Mouse (Mus musculus) lung, embryonic 16.5 days (tissue): ENCODE results near the gene Stip1. TPM values are rescaled to one million over a fixed set of nuclear protein-coding genes. Genes with fewer than 3 reads are reported as not detected.
A peak's percentile ranks its signal among the peaks of the same experiment; 100 is the strongest.

Experiments used
- ATAC-seq: fragments of 200-750 bp; cut with Nextera tagmentation; 2 replicates; pipeline ENCODE4 v1.8.0; 2017; ENCODE audit warnings: low read depth, mild to moderate bottlenecking, moderate library complexity
- H3K27ac ChIP-seq: fragments of 300-500 bp; sonication (generic); 2 replicates; pipeline ENCODE4 v1.5.1; 2014; ENCODE audit warnings: mild to moderate bottlenecking, control low read depth, low read length
- H3K27me3 ChIP-seq: fragments of 300-500 bp; sonication (generic); 2 replicates; pipeline ENCODE4 v1.6.1; 2014; ENCODE audit warnings: low read depth, low read length, mixed read lengths; ENCODE audit not compliant: control insufficient read depth, insufficient read depth
- H3K36me3 ChIP-seq: fragments of 300-500 bp; sonication (generic); 2 replicates; pipeline ENCODE4 v1.6.1; 2014; ENCODE audit warnings: low read length; ENCODE audit not compliant: control insufficient read depth, insufficient read depth
- H3K4me1 ChIP-seq: fragments of 300-500 bp; sonication (generic); replicated peaks from 2 replicates; pipeline ENCODE4 v1.6.1; 2014; ENCODE audit warnings: low read length, mixed read lengths; ENCODE audit not compliant: control insufficient read depth, insufficient read depth
- H3K4me2 ChIP-seq: fragments of 300-500 bp; sonication (generic); 2 replicates; pipeline ENCODE4 v1.6.1; 2014; ENCODE audit warnings: low read depth, low read length, control low read depth
- H3K4me3 ChIP-seq: fragments of 300-500 bp; sonication (generic); 2 replicates; pipeline ENCODE4 v1.5.1; 2014; ENCODE audit warnings: mild to moderate bottlenecking, low read length, control low read depth
- H3K9ac ChIP-seq: fragments of 300-500 bp; sonication (generic); 2 replicates; pipeline ENCODE4 v1.6.1; 2014; ENCODE audit warnings: low read length, control low read depth
- H3K9me3 ChIP-seq: fragments of 300-500 bp; sonication (generic); 2 replicates; pipeline ENCODE4 v1.6.1; 2016; ENCODE audit warnings: low read length; ENCODE audit not compliant: control insufficient read depth
- WGBS: fragments of 180-500 bp; shearing (Covaris S2); extraction: QIAGEN DNeasy Blood & Tissue Kit; methylation state at CpG from one replicate; pipeline ENCODE4 v1.1.7; 2014; 5-methylcytosine and 5-hydroxymethylcytosine counted together
- polyA plus RNA-seq: library from polyadenylated mRNA; unstranded; fragments of >200 nt; fragmentation: Nextera tagmentation; extraction: Ambion mirVana; gene quantifications from 2 replicates; pipeline ENCODE4 v1.2.1, GENCODE M21; 2015

Gene Stip1
- polyA plus RNA-seq, 1 experiment from 2014 or later: 243 TPM

GRCm38 (mm10) chr19:7073997-7074781, 34.4 kb upstream of the Stip1 start:
- Histone ChIP-seq H3K9me3 (no peaks in the 10 kb centered on the region), H3K27me3 (no peaks in the 10 kb centered on the region), H3K4me3 (no peak overlapping the region), H3K36me3 (no peaks in the 10 kb centered on the region), H3K27ac (no peak overlapping the region), H3K4me1 (peaks cover 12% of the 10 kb centered on the region), H3K4me2 (no peak overlapping the region), H3K9ac (no peak overlapping the region)
- ATAC-seq: no peak
- WGBS: 54% methylated on average over 12 of the region's 12 CpGs

GRCm38 (mm10) chr19:7072221-7072620, 32.5 kb upstream of the Stip1 start:
- no peaks in the 10 kb centered on the region; the same call in 1 of the 2 replicates for H3K27me3 ChIP-seq
- H3K9me3 ChIP-seq: no peaks in the 10 kb centered on the region
- WGBS: 51% methylated on average over 6 of the region's 6 CpGs
- no peaks in the 10 kb centered on the region for H3K36me3 ChIP-seq
- no peak for ATAC-seq
- H3K9ac ChIP-seq: no peak overlapping the region
- H3K4me2 ChIP-seq: no peak overlapping the region
- peaks cover 19% of the 10 kb centered on the region for H3K4me1 ChIP-seq
- H3K27ac ChIP-seq: no peak overlapping the region
- no peak overlapping the region for H3K4me3 ChIP-seq

- H3K27me3 ChIP-seq: no peaks in the 10 kb centered on the region; the same call in 1 of the 2 replicates
These were observed 31.0 kb upstream of the Stip1 start for GRCm38 (mm10) chr19:7070775-7071174.

DNA sequence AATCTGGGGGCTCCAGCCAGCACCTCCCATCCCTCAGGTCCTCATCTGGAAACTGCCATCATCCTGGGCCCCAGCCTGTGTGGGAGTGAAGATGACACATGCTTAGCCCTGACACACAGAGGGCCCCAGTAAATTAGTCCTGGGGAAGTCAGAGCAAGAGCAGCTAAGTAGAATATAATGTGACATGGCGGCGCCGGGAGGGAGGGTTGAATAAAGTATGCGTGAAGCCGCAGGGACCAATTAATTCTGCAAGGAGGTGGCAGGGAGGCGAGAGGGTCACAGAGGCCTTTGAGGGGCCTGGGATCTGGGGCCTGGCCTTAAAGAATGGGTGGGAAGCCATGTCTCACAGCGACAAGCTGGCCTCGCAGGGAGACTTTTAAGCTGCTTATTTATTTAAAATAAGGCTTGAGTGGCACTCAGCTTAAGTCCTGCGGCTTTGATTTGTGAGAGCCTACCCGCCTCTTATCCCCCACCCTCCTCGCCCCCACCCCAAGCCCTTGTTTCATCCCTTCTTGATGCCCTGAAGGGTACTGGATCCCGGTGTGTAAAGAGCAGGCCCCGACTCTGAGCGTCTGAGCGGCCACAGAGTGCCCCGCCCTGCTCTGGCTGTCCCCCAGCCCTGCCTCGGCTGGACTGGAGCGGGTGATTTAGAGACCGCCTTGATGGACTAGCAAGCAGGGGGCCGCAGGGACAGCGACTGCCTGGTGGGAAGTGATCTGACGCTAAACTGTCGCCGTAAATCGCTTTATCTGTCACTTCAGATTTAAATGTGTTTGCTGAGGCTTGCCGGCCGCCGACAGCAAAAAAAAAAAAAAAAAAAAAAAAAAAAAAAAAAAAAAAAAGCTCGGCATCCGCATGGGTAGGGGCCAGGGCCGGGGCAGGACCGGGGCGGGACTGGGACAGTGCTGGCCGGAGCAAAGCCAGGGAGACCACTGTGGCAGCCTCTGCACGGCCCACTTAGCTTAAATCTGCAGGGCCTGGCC, 30.3 kb upstream of the Stip1 start:
- Histone ChIP-seq H3K4me1 (peaks cover 30% of the 10 kb centered on the region), H3K4me2 (peak overlapping the region; percentile 47), H3K36me3 (no peaks in the 10 kb centered on the region), H3K9me3 (no peaks in the 10 kb centered on the region), H3K4me3 (peak overlapping the region; percentile 25), H3K9ac (peak overlapping the region; percentile 16), H3K27me3 (no peaks in the 10 kb centered on the region; the same call in 1 of the 2 replicates), H3K27ac (peak overlapping the region; percentile 50)
- ATAC-seq: peak; percentile 86
- 8% methylated on average over 32 of the region's 35 CpGs for WGBS

More at GRCm38 (mm10) chr19:7070775-7071174, 31.0 kb upstream of the Stip1 start:
- no peak for ATAC-seq
- WGBS: 23% methylated on average over 4 of the region's 4 CpGs
- Histone ChIP-seq H3K4me2 (peak overlapping the region; percentile 47; the same call in 1 of the 2 replicates), H3K36me3 (no peaks in the 10 kb centered on the region), H3K27ac (0 out of 2 replicates have a peak overlapping the region, but pooled peaks have one; percentile 27), H3K4me3 (no peak overlapping the region), H3K4me1 (peaks cover 30% of the 10 kb centered on the region), H3K9me3 (no peaks in the 10 kb centered on the region), H3K9ac (peak overlapping the region; percentile 16)

DNA sequence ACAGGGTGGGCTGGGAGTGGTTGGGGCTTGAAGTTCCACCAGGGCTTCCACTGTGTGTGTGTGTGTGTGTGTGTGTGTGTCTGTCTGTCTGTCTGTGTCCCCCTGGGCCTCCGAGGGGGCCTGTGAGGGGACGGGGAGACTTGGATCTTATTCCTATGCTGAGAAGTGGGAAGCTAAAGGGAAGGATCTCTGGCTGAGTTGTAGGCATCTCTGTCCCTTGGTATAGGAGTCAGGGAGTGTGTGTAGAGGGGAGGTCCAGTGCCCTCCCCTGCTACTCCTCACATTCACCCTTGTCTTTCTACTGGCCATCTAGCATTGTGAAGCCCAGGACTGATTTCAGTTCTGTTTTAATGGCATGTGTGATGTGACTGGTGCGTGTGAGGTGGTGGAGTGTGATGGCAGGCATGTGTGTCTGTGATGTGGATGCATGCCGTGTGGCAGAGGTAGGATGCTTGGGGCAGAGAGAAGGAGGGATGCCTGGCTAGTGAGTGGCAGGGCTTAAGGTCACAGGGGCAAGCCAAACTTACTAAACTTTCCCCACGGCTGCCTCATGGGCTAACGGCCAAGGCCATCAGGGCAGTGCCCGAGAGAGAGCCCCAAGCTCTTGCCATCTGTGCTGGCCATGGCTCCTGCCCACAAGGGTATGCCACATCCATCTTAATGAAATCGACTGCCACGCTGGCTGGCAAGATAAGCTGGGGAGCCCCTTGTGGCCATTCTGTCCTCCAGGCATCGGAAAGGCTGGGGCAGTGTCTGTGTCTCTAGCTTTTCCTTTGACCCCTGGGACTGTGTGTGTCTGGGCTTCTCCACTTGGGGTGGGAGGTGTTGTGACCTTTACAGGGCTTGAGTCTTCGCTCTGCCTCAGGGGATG, 29.1 kb upstream of the Stip1 start:
- 52% methylated on average over 11 of the region's 11 CpGs for WGBS
- no peak overlapping the region for H3K4me3 ChIP-seq
- H3K4me1 ChIP-seq: peaks cover 30% of the 10 kb centered on the region
- H3K9me3 ChIP-seq: no peaks in the 10 kb centered on the region
- H3K27ac ChIP-seq: no peak overlapping the region
- no peaks in the 10 kb centered on the region for H3K36me3 ChIP-seq
- ATAC-seq: no peak
- H3K9ac ChIP-seq: no peak overlapping the region
- H3K4me2 ChIP-seq: no peak overlapping the region
- no peaks in the 10 kb centered on the region; the same call in 1 of the 2 replicates for H3K27me3 ChIP-seq

DNA sequence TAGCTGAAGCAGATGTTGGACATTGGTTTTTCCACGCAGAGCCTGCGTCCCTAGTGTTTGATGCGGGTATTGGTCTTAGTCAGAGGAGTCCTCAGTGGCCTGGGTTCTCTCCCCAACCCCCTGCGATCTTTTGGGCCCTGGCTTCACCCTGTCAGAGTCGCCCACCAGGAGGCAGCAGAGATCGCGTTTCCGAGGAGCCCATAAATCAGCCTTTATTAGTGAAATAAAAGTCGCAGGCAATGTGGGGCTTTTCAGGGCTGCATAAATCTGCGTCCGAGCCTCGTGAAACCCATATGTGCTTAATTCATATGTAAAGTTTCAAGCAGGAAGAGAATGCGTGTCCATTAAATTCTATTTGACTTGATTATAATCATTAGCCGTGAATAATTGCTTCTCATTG, 28.4 kb upstream of the Stip1 start:
- Histone ChIP-seq H3K27ac (no peak overlapping the region), H3K4me2 (no peak overlapping the region), H3K9me3 (no peaks in the 10 kb centered on the region), H3K4me1 (peaks cover 30% of the 10 kb centered on the region), H3K9ac (no peak overlapping the region), H3K36me3 (no peaks in the 10 kb centered on the region), H3K27me3 (no peaks in the 10 kb centered on the region; the same call in 1 of the 2 replicates), H3K4me3 (no peak overlapping the region)
- peak; percentile 21; the same call in 1 of the 2 replicates for ATAC-seq
- WGBS: 5% methylated on average over 14 of the region's 14 CpGs

- Histone ChIP-seq H3K9me3 (no peaks in the 10 kb centered on the region), H3K4me1 (peaks cover 30% of the 10 kb centered on the region), H3K9ac (no peak overlapping the region), H3K36me3 (no peaks in the 10 kb centered on the region), H3K27ac (no peak overlapping the region), H3K4me2 (no peak overlapping the region), H3K4me3 (no peak overlapping the region), H3K27me3 (no peaks in the 10 kb centered on the region; the same call in 1 of the 2 replicates)
- ATAC-seq: no peak
- WGBS: 45% methylated on average over 20 of the region's 20 CpGs
These were observed 27.7 kb upstream of the Stip1 start for GRCm38 (mm10) chr19:7067344-7068050.

- 34% methylated on average over 7 of the region's 8 CpGs for WGBS
- H3K36me3 ChIP-seq: no peaks in the 10 kb centered on the region
- H3K9me3 ChIP-seq: no peaks in the 10 kb centered on the region
- peaks cover 30% of the 10 kb centered on the region for H3K4me1 ChIP-seq
- no peak overlapping the region; the same call in 1 of the 2 replicates for H3K9ac ChIP-seq
- no peak overlapping the region for H3K4me3 ChIP-seq
- no peaks in the 10 kb centered on the region; the same call in 1 of the 2 replicates for H3K27me3 ChIP-seq
- no peak for ATAC-seq
- no peak overlapping the region for H3K27ac ChIP-seq
- H3K4me2 ChIP-seq: no peak overlapping the region
These were observed 27.1 kb upstream of the Stip1 start for GRCm38 (mm10) chr19:7066828-7067342.
